Mouse (Mus musculus) layer of hippocampus, adult 11-12 months (tissue): ENCODE data around the gene Fam71a.
"Not testable (repeated sequence)": the region's sequence is repeated elsewhere in the genome, so short reads cannot be mapped to it uniquely, and the experiment has no call there.

Source experiments
- DNase-seq: peaks from one replicate; pipeline ENCODE4 v3.0.0; 2022; ENCODE audit warnings: low spot score

Gene Fam71a

DNA sequence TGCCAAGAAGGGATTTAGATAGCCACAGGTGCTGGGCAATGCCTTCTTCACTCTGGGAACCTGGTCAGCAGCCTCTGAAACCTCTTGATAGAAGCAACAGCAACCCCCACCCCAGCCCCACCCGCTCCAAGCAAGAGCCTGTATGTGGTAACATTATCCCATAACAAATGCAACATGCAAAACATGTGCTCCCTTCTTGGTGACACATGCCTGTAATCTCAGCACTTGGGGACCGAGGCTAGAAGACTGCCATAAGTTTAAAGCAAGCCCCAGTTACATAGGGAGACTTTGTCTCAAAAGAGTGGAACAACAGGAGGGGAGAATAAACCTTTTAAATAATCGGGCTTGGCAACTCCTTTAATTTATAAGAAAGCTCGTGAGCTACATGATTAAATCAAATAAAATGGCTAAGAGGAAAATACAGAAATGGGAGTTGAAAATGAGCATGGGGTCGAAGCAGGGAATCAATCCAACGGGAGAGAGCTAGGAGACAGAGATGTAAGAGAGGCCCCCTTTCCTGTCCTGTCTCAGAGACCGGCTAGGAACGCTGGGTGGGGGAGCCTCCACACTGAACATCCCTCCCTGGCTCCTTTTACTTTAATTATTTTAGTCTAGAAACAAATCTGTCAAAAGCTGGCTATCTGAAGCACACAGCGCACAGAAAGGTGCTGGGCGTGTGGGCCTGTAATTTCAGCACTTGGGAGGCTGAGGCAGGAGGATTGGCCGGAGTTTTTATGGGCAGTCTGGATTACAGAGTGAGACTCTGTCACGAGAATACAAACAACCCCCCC, 17.0 kb upstream of the Fam71a start:
- no peak for DNase-seq

DNA sequence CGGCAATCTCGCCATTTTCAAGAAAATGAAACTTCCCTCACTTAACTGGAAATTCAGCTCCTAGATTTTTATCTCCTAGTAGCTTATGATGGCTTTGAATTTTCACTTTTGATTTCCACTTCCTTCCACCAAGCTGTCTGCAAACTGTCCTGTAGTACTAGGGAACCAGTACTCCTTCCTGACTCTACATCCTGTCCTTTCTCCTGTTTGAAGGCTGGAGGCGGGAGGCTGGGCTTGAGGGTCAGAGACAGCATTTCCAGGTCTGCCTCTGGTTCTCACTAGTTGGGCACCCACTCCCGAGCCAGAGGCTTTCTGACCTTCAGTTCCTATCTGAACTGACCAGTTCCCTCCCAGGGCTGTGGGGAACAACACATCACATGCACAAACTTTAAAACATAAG, 15.8 kb upstream of the Fam71a start:
- DNase-seq, result no peak

GRCm38 (mm10) chr1:191179846-191180245, 15.2 kb upstream of the Fam71a start:
- DNase-seq, result no peak

DNA sequence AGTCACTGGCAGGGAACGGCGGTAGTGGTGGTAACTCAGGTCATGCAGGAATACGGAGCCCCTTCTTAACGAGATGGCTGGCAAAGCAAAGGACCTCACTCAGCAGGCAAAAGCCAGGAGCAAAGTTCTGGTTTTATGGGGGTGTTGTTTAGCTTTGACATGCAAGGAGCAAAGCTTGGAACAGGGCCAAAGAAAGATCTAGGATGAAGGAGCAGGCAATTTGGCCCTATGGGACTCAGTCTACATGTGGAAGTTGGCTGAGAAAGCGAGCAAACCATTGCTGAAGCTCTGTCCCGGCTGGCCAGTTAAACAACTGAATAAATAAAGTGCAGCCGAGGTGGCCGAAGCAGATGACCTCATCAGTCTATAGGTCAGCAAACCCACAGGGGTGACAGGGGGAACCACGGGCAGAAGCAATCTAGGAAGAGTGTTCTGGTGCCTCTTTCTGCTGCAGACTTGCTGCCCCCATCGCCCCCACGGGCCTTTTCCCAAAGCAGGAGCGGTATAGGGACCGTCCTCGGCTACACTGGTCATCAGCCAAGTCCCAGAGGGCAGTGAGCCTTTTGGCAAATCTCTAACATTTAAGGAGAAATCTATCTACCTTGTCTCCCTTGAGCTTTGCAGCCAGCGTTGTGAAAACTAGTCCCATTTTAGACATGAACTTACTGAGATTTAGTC, 14.0 kb upstream of the Fam71a start:
- no peak for DNase-seq

GRCm38 (mm10) chr1:191176887-191177286, 12.3 kb upstream of the Fam71a start:
- DNase-seq, result no peak

DNA sequence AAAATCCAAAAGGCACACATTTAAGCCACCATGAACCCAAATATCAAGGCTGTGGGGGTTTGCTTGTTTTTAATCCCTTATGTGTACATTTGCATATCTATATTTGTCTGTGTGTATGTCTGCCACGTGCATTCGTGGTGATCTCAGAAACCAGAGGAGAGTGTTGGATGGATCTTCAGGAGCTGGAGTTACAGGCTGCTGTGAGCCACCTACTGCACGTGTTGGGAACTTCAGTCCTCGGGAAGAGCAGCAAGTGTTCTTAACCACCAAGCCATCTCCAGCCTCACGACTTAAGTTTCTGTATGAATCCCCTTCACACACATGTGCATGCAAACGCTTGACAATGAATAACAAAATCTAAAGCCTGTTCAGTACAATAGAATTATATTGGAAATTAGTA, 7.9 kb upstream of the Fam71a start:
- peak; percentile 54 for DNase-seq

DNA sequence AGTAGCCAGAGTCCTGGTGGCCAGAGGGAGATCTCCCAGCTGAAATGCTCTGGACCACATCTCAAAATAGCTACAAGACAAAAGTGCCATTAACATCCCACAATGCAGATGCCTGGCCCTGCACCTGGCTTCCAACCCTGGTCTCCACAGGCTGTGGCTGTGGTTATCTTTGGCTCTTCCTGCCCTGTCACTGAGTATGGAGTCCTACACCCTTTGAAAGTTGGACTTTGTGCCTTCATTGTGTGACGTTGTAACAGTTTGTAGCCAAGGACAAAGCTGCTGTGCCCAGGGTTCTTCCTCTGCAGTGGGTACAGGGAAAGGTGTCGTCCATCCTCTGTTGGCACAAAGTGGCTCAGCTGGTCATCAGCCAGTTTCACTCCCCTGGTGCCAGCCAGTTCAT, 5.8 kb upstream of the Fam71a start:
- DNase-seq, result no peak

DNA sequence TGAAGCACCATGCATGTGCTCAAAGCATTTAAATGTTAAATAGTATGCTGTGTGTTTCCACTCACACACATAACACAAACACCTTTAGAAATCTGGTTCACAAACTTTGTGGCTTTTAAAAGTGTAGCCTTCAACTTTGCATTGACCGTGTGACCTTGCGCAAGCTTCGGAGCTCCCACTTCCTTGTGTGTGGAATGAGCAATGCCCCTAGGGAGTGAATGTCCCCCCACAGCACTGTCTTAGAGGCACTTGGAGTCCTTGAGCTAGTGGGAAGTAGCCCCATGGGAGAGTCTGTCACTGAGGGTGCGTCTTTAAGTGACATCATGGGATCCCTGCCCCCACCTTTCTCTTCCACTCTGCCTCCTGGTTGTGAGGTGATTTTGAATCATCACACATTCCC, 1.6 kb upstream of the Fam71a start:
- DNase-seq, result no peak

- DNase-seq, result no peak
These were observed 10.3 kb downstream of the Fam71a start for GRCm38 (mm10) chr1:191154314-191154713.

- peak; percentile 47 for DNase-seq
These were observed 11.6 kb downstream of the Fam71a start for GRCm38 (mm10) chr1:191153052-191153451.

DNA sequence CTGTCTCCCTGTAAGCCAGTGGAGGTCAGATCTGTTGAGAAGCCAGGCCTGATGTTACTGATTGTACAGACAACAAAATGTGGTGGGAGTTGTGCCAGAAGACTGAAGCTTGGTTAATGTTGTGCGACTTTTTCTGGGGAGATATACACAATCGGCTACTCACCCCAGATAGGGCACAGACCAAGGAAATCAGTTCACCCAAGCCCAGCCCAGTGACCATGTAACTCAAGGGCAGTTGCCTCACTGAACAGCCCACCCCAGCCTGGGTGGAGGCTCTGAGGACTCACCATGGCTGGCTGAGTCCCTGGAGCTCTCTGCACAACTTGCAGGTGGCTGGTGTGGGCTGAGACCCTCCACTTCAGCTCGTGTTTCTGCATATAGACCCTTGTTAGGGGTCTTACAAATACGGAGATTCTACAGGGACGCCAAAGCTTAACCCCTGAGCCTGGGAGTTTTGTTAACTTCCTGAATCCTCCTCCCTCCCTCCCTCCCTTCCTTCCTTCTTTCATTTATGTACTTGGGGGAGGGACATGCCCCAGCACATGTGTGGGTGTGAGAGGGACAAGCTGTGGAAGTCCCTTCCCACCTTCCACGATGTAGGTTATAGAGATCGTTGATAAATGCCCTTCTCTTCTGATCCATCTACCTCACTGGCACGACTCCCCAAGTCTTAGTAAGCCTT, 13.6 kb downstream of the Fam71a start:
- DNase-seq, result no peak

GRCm38 (mm10) chr1:191149489-191149888, 15.1 kb downstream of the Fam71a start:
- not testable (repeated sequence) for DNase-seq

DNA sequence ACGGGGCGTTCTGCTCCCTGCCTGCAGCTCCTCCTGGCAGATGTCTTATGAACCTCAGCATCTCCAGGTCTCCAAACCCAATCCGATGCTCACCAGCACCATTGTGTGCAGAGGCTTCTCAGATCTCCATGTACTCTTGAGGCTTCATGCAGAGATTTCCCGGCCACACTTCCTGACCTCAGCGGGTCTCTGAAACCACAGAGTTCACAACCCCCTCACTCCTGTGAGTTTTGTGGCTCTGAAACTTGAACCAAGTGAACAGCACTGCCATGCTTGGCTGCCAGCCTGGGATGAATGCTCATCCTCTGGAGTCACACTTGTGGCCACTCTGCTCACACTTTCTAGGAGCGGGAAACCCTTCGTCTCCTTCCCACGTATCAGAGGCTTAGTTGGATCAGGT, 23.6 kb downstream of the Fam71a start:
- DNase-seq, result no peak

GRCm38 (mm10) chr1:191138874-191139495, 25.6 kb downstream of the Fam71a start:
- DNase-seq, result no peak

- DNase-seq, result no peak
These were observed 26.2 kb downstream of the Fam71a start for GRCm38 (mm10) chr1:191138436-191138835.

DNA sequence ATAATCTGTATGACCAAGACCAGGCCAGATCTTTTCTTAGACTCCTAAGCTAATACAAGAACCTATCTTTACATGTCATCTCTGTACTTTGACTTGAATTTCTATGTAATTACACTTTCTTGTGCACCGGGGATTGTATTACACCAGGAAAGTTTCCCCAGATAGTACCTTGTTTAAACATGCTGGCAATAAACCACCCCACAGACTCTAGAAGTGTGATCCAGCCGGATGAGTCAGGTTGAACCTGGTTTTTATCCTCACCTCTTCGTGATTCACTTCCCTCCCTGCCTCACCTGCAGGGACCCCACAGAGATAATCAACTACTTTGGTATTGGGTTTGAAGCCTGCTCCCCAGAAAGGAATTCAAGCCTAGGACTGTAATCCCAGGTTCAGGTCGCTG, 29.2 kb downstream of the Fam71a start:
- DNase-seq, result no peak

- no peak for DNase-seq
These were observed 31.7 kb downstream of the Fam71a start for GRCm38 (mm10) chr1:191132934-191133333.

- no peak for DNase-seq
These were observed 32.4 kb downstream of the Fam71a start for GRCm38 (mm10) chr1:191132240-191132639.

GRCm38 (mm10) chr1:191131692-191132091, 32.9 kb downstream of the Fam71a start:
- no peak for DNase-seq

DNA sequence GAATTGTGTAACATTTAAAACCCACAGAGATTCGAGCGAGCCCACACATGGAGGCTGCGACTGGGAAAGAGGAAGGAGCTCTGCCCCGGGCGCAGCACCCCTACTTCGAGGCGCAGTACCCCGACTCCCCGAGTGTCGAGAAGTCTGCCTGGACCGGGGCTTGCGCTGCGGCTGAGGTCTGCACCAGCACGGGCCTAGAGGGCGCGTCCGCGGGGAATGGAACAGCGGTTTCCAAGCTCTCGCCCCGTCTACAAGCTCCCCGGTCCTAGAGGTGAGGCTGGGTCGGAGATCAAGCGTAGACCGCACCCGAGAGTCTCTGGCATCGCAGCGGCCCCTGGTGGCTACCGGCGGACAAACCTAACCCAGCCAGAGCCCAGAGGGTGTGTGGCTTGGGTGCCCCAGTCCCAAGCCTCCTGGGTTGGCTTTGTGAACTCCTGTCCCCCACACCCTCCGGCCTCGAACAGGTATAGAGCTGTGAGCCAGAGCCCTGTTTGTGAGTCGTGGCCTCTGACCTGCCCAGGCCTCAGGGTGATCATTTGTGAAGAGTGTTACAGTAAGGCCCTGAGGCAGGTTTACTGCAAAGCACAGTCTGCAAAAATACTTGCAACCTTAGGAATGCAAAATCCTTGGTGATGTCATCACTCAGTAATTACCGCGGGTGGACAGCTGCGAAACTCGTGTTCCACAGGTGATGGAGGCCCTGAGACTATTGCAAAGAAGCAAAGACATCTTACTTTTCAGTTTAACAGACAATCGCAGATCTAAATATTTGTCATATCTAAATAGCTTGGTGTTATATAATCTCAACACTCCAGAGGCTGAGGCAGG, 38.6 kb downstream of the Fam71a start:
- no peak for DNase-seq

GRCm38 (mm10) chr1:191124288-191124687, 40.3 kb downstream of the Fam71a start:
- no peak for DNase-seq

- DNase-seq, result no peak
These were observed 40.9 kb downstream of the Fam71a start for GRCm38 (mm10) chr1:191123696-191124095.
